Mouse (Mus musculus) MEL-GATA-1-ER (cell line): ENCODE data around the gene Asf1a.
"Not testable (repeated sequence)": the region's sequence is repeated elsewhere in the genome, so short reads cannot be mapped to it uniquely, and the experiment has no call there.

Experiments used
- DNase-seq: peaks from one replicate; pipeline ENCODE4 v3.0.0-alpha.2; 2012; ENCODE audit warnings: low read depth; ENCODE audit errors: extremely low read depth

Gene Asf1a

GRCm38 (mm10) chr10:53635246-53635971 is 38.9 kb downstream of the Asf1a start:
- no peak for DNase-seq

GRCm38 (mm10) chr10:53641507-53641906 is 45.0 kb downstream of the Asf1a start:
- DNase-seq = peak; percentile 31

DNA sequence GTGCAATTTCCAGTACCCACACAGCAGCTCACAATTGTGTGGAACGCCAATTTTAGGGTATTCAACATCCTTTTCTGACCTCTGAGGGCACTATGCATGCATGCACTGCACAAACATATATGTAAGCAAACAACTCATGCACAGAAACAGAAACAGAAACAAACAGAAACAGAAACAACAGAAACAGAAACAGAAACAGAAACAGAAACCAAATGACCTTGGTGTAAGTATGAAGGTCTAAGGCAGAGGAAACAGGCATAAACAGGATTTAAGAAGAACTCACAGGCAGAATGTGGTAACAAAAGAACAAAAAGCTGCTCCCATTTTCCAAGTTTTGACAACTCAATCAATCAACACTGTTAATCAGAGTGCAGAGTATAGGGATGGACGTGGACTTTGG is 54.1 kb downstream of the Asf1a start:
- DNase-seq = no peak

- DNase-seq = not testable (repeated sequence)
These were observed 57.7 kb downstream of the Asf1a start for GRCm38 (mm10) chr10:53654239-53654638.
